Mouse (Mus musculus): ENCODE data around the gene Prr7.

Prr7 gene

DNA sequence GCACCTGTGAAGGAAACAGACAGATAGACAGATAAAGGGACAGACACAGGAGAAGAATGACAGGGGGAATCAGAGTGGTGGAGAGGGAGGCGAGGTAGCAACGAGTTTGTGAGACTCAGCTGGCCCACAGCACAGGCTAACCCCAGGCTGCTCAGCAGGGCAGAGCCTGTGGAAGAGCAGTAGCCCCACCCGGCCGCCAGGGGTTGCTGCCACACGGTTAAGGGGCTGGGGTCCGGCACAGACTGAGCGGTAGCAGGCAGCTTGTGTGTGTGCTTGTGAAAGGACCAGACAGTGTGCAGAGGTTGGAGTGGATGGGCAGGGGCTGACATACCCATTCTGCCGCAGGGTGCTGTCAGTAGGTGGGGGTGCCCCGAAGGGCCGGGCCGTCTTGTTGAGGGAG, 43.8 kb downstream of the Prr7 start:
- no peak for DNase-seq (ENCODE audit: low spot score in 2 of 2)

- no peak for DNase-seq (ENCODE audit: low spot score in 2 of 2)
Observed at GRCm38 (mm10) chr13:55508531-55508930, 44.5 kb downstream of the Prr7 start.

DNA sequence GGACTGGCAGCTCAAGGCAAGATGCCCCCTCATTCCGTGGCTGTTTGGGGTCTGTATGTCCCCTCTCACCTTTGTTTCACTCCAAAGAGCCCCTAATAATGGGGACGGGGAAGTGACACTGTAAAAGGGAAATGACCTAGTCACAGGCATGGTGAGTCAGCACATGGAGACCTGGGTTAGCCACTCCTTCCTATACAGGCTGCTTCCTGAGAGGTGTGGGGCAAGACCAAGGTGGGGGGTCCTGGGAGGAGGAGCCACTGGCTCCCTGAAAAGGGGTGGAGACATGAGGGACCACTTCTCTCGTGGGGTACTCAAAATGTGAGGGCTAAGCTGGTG, 46.2 kb downstream of the Prr7 start:
- peak in 1 of 2 experiments; percentile 19 for DNase-seq (ENCODE audit: low spot score in 2 of 2)

DNA sequence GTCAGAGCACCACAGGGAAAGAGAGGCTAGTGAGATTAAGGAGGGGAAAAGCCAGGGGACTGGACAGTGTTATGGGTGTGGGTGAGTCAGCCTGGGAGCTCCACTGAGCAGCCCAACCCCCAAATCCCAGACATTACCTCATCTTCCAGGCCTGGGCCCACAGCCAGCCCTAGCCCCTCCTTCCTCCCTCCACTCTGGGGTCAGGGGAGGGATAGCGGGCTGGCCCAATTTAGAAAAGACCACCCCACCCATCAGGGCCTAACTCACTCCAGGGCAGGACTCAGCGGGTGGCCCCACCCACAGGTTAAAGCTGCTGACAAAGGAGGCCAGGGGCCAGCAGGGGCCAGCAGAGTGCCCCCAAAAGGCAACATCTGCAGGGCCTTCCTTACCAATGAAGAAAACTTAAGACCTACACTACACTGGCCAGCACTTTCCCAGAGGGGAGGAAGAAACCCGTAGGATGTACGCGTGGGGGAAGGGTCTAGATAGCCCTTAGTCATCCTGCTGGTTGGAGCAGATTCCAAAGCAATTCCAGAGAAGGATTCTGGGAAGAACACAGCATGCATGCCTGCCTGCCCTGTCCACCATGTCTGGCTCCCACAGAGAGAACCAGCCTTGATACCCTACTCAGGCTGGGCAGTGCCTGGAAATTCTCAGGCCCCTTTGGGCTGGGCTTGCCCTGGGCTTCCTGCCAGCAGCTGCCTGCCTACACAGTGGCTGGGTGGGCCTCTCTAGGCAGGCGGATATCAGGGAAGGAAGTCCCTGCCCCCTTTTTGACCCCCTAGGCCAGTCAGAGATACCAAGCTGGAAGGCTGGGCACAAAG, 46.8 kb downstream of the Prr7 start:
- DNase-seq (ENCODE audit: low spot score in 2 of 2), result peak; percentile 66 to 86

- no peak for DNase-seq (ENCODE audit: low spot score in 2 of 2)
Observed at GRCm38 (mm10) chr13:55511492-55511861, 47.4 kb downstream of the Prr7 start.

GRCm38 (mm10) chr13:55512379-55513031, 48.4 kb downstream of the Prr7 start:
- peak; percentile 56 to 62 for DNase-seq (ENCODE audit: low spot score in 2 of 2)

- peak; percentile 87 to 89 for DNase-seq (ENCODE audit: low spot score in 2 of 2)
Observed at GRCm38 (mm10) chr13:55513111-55513748, 49.2 kb downstream of the Prr7 start, which contains the start of gene Pdlim7. TSS of gene Pdlim7 (minus strand) at chr13:55513676.

DNA sequence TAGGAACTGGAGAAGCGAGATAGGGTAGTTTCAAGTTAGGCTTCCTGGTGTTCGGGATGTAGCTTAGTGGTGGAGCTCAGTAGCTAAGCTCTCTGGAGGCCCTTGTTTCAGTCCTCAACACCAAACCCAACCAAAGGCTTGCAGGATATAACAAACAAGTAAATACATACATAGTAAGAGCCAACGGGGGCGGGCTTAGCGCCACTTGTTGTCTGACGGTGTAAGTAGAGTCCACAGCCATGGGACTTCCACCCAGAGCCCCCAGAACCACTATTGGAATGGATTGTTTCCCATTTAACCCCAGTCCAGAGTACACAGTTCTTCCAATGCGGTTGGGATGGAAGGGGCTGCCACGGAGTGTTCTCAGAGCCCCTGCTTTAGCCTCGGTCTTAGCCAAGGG, 49.8 kb downstream of the Prr7 start:
- DNase-seq (ENCODE audit: low spot score in 2 of 2), result no peak

- peak; percentile 75 to 86 for DNase-seq (ENCODE audit: low spot score in 2 of 2)
Observed at GRCm38 (mm10) chr13:55516955-55517354, 52.9 kb downstream of the Prr7 start.

DNA sequence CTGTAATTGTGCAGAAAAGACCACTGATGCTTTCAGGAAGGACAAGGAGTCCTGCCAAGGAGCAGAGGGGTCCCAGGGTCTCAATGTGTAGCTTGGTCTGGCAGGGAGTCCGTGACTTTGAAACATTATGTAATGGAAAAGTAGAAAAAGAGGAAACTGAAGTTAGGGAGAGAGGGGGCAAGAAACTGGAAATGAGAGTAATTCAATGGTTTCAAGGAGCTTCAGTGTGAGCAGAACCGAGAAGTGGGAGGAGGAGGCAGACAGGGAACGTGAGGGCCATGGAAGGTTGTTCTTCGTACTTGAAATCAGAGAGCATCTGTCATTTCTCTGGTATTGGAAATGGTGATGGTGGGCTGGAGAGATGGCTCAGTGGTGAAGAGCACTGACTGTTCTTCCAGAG, 55.5 kb downstream of the Prr7 start:
- no peak for DNase-seq (ENCODE audit: low spot score in 2 of 2)

DNA sequence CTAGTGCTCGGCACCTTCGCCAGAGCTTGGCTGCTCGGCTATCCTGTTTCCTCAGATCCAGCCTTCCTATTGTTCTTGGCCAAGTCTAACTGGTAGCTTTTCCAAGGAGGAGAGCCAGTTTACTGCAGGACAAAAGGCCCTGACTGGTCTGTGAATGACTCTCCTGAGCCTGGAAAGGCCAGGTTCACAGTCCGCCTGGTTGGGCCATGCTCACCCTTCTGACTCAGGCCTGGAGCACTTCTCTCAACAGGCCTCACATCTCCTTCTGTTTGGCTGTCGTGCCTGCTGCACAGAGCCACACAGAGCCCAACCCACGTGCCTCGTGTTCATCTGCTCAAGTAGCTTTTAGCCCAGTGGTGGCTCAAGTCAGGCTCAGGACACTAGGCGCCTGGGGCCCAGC, 58.7 kb downstream of the Prr7 start:
- no peak for DNase-seq (ENCODE audit: low spot score in 2 of 2)

Measured in urinary bladder, postnatal 36 days (tissue).